Mouse (Mus musculus) large intestine, adult 2 months (tissue): ENCODE data around the gene Usp3. TPM values are rescaled to one million over a fixed set of nuclear protein-coding genes. Genes with fewer than 3 reads are reported as not detected.

ENCODE experiments used
- DNase-seq: peaks from one replicate; pipeline ENCODE4 v3.0.0-alpha.2; 2012; ENCODE audit warnings: low read depth, low spot score
- WGBS: fragments of 180-500 bp; shearing (Covaris S2); methylation state at CpG from one replicate; pipeline ENCODE4 v1.1.7; 2018; 5-methylcytosine and 5-hydroxymethylcytosine counted together
- polyA plus RNA-seq: library from polyadenylated mRNA; depleted of rRNA; stranded (reverse); fragments of >200 nt; gene quantifications from 2 replicates; pipeline ENCODE4 v1.2.3, GENCODE M21; 2012

Usp3 gene
- polyA plus RNA-seq, 1 experiment = 17.0 TPM

GRCm38 (mm10) chr9:66514256-66514770 lies 78.6 kb downstream of the Usp3 start, which contains the start of gene Fbxl22:
Gene Fbxl22 (minus strand): TSS chr9:66514593.
- WGBS = 19% methylated on average over 17 of the region's 17 CpGs
- peak; percentile 61 for DNase-seq

GRCm38 (mm10) chr9:66513661-66514255 lies 79.2 kb downstream of the Usp3 start:
- no peak for DNase-seq

GRCm38 (mm10) chr9:66513150-66513549 lies 79.8 kb downstream of the Usp3 start:
- DNase-seq = no peak

More at GRCm38 (mm10) chr9:66513661-66514255, 79.2 kb downstream of the Usp3 start:
- WGBS = 34% methylated on average over 4 of the region's 4 CpGs

GRCm38 (mm10) chr9:66512351-66512671 lies 80.6 kb downstream of the Usp3 start:
- WGBS = under 1% methylated on average over 8 of the region's 8 CpGs
- DNase-seq = peak; percentile 65

- 1% methylated on average over 78 of the region's 78 CpGs for WGBS
- DNase-seq = peak; percentile 55
These were observed 81.2 kb downstream of the Usp3 start for GRCm38 (mm10) chr9:66511580-66512350.

GRCm38 (mm10) chr9:66510944-66511343 lies 82.0 kb downstream of the Usp3 start:
- WGBS = 0% methylated on average over 2 of the region's 2 CpGs

GRCm38 (mm10) chr9:66510351-66510841 lies 82.5 kb downstream of the Usp3 start:
- WGBS = 75% methylated on average over 7 of the region's 7 CpGs
- no peak for DNase-seq

More at GRCm38 (mm10) chr9:66510944-66511343, 82.0 kb downstream of the Usp3 start:
- DNase-seq = no peak

GRCm38 (mm10) chr9:66508890-66509399 lies 84.0 kb downstream of the Usp3 start:
- WGBS = 95% methylated on average over 4 of the region's 4 CpGs
- no peak for DNase-seq

GRCm38 (mm10) chr9:66507684-66508083 lies 85.3 kb downstream of the Usp3 start:
- WGBS = 89% methylated on average over 3 of the region's 3 CpGs

GRCm38 (mm10) chr9:66506424-66506823 lies 86.5 kb downstream of the Usp3 start:
- DNase-seq = no peak

More at GRCm38 (mm10) chr9:66507684-66508083, 85.3 kb downstream of the Usp3 start:
- DNase-seq = no peak

GRCm38 (mm10) chr9:66506011-66506410 lies 86.9 kb downstream of the Usp3 start:
- WGBS = 67% methylated on average over 4 of the region's 4 CpGs
- no peak for DNase-seq

GRCm38 (mm10) chr9:66505141-66505917 lies 87.6 kb downstream of the Usp3 start:
- no peak for DNase-seq
- 58% methylated on average over 9 of the region's 9 CpGs for WGBS

GRCm38 (mm10) chr9:66504518-66504917 lies 88.4 kb downstream of the Usp3 start:
- no peak for DNase-seq
- WGBS = 92% methylated on average over 13 of the region's 13 CpGs

GRCm38 (mm10) chr9:66503879-66504411 lies 89.0 kb downstream of the Usp3 start:
- no peak for DNase-seq

GRCm38 (mm10) chr9:66501248-66501647 lies 91.7 kb downstream of the Usp3 start:
- WGBS = 72% methylated on average over 2 of the region's 2 CpGs

More at GRCm38 (mm10) chr9:66503879-66504411, 89.0 kb downstream of the Usp3 start:
- 80% methylated on average over 4 of the region's 4 CpGs for WGBS

GRCm38 (mm10) chr9:66493992-66494391 lies 99.0 kb downstream of the Usp3 start:
- no peak for DNase-seq

More at GRCm38 (mm10) chr9:66501248-66501647, 91.7 kb downstream of the Usp3 start:
- no peak for DNase-seq

GRCm38 (mm10) chr9:66492361-66492760 lies 100.6 kb downstream of the Usp3 start:
- 90% methylated on average over 1 of the region's 1 CpGs for WGBS
- DNase-seq = no peak

GRCm38 (mm10) chr9:66488786-66489185 lies 104.2 kb downstream of the Usp3 start:
- no peak for DNase-seq

- WGBS = 86% methylated on average over 3 of the region's 3 CpGs
- no peak for DNase-seq
These were observed 109.5 kb downstream of the Usp3 start for GRCm38 (mm10) chr9:66483429-66483828.

- DNase-seq = no peak
- 84% methylated on average over 2 of the region's 2 CpGs for WGBS
These were observed 115.2 kb downstream of the Usp3 start for GRCm38 (mm10) chr9:66477785-66478184.
